ENCODE assay signal across 21 mouse cellular contexts in genomic region chr5:118529241-118529640, GRCm38 (mm10). TPM values are rescaled to one million over a fixed set of nuclear protein-coding genes. Genes with fewer than 3 reads are reported as not detected.
DNase-seq lines count a peak whose midpoint lies in the region; ATAC-seq and TF ChIP-seq lines count a peak whose summit lies in the region.
"Had no signal": no experiment of that assay in that cellular context is flagged by ENCODE, and none has a peak within 500 bp of the region (broad histone marks: within the 10 kb centered on the region; RNA-seq: fewer than 3 reads in every experiment).

No protein-coding gene starts in this region.

- H3K4me1 ChIP-seq in lung, embryonic 14.5 days (ENCODE audit: insufficient read depth): no peaks in the 10 kb centered on the region
- H3K4me1 ChIP-seq in embryonic facial prominence, embryonic 14.5 days (ENCODE audit: control insufficient read depth, insufficient read depth, low read length): peaks cover 42% of the 10 kb centered on the region

- H3K9me3 ChIP-seq in lung, embryonic 14.5 days (ENCODE audit: low read depth, low read length): no peaks in the 10 kb centered on the region
- H3K9me3 ChIP-seq in embryonic facial prominence, embryonic 14.5 days (ENCODE audit: control insufficient read depth, low read length): no peaks in the 10 kb centered on the region
- H3K9me3 ChIP-seq: embryonic facial prominence, embryonic 13.5 days; heart, embryonic 12.5 days; lung, embryonic 15.5 days had no signal

- no peak for ATAC-seq in lung, embryonic 14.5 days (ENCODE audit: insufficient read depth)
- ATAC-seq in embryonic facial prominence, embryonic 14.5 days (ENCODE audit: low read depth): peak; percentile 16; the same call in 1 of the 2 replicates
- ATAC-seq: inflammation-experienced regulatory T-cells, adult 6 months had no signal

- TF ChIP-seq CTCF in lung, embryonic 14.5 days (IDR thresholded peaks at IDR 0.05; ENCODE audit: low read depth): no peak

- no peaks in the 10 kb centered on the region for H3K36me3 ChIP-seq in lung, embryonic 14.5 days (ENCODE audit: insufficient read depth)
- H3K36me3 ChIP-seq in embryonic facial prominence, embryonic 14.5 days (ENCODE audit: control insufficient read depth, insufficient read depth, low read length): no peaks in the 10 kb centered on the region
- H3K36me3 ChIP-seq: embryonic facial prominence, embryonic 13.5 days; heart, embryonic 12.5 days; lung, embryonic 15.5 days had no signal

- H3K4me3 ChIP-seq in lung, embryonic 14.5 days (ENCODE audit: low read depth, low read length): no peak overlapping the region
- H3K4me3 ChIP-seq in embryonic facial prominence, embryonic 14.5 days (ENCODE audit: low read depth, low read length): no peak overlapping the region
- H3K4me3 ChIP-seq: embryonic facial prominence, embryonic 13.5 days; heart, embryonic 12.5 days; lung, embryonic 15.5 days had no signal

- 39% methylated on average over 7 of the region's 7 CpGs for WGBS in lung, embryonic 14.5 days
- 13% methylated on average over 7 of the region's 7 CpGs for WGBS in embryonic facial prominence, embryonic 14.5 days

- peak; percentile 14 for DNase-seq in lung, embryonic 14.5 days
- DNase-seq in lung, adult 18-20 months: no peak
- DNase-seq in MN1 (ENCODE audit: low spot score): peak; percentile 75
- DNase-seq in NIH3T3 (ENCODE audit: low read depth): peak; percentile 48
- DNase-seq in embryonic facial prominence, embryonic 14.5 days (ENCODE audit: low spot score): no peak
- no peak for DNase-seq in spleen, adult 18-20 months
- DNase-seq in adrenal gland, adult 18-20 months (ENCODE audit: low spot score in 2 of 2): no peak
- DNase-seq: adrenal gland, postnatal 25 days; cerebellum, adult 11 months; cerebellum, postnatal 14 days; heart, postnatal 14 days; kidney, adult 2 months; kidney, postnatal 10 days; lung, postnatal 4 days; midbrain, embryonic 14.5 days; thymus, postnatal 25 days had no signal

- no peak overlapping the region for H3K27ac ChIP-seq in lung, embryonic 14.5 days (ENCODE audit: low read depth)
- no peak overlapping the region for H3K27ac ChIP-seq in embryonic facial prominence, embryonic 14.5 days (replicated peaks; ENCODE audit: low read depth, low read length)
- H3K27ac ChIP-seq: embryonic facial prominence, embryonic 13.5 days; lung, embryonic 15.5 days had no signal

- H3K4me2 ChIP-seq in lung, embryonic 14.5 days: no peak overlapping the region
- no peak overlapping the region for H3K4me2 ChIP-seq in embryonic facial prominence, embryonic 14.5 days (ENCODE audit: low read depth, low read length)
- H3K4me2 ChIP-seq: embryonic facial prominence, embryonic 13.5 days; heart, embryonic 12.5 days; liver, embryonic 11.5 days; lung, embryonic 15.5 days had no signal

- H3K9ac ChIP-seq in lung, embryonic 14.5 days: no peak overlapping the region
- 0 out of 2 replicates have a peak overlapping the region, but pooled peaks have one; percentile 30 for H3K9ac ChIP-seq in embryonic facial prominence, embryonic 14.5 days (ENCODE audit: low read depth, low read length)
- H3K9ac ChIP-seq: embryonic facial prominence, embryonic 13.5 days; heart, embryonic 12.5 days; lung, embryonic 15.5 days had no signal

- peaks cover 3% of the 10 kb centered on the region; the same call in 1 of the 2 replicates for H3K27me3 ChIP-seq in lung, embryonic 14.5 days (ENCODE audit: insufficient read depth, low read length)
- H3K27me3 ChIP-seq in embryonic facial prominence, embryonic 14.5 days (replicated peaks; ENCODE audit: control insufficient read depth, insufficient read depth, low read length): no peaks in the 10 kb centered on the region; the same call in 1 of the 2 replicates
- H3K27me3 ChIP-seq: embryonic facial prominence, embryonic 13.5 days; lung, embryonic 15.5 days had no signal

RNA-seq across cellular contexts. Expression of gene Med13l, which starts 31.2 kb away (rescaled TPM):
- 11.9 and 14.1 TPM in 2 replicates for polyA plus RNA-seq in lung, embryonic 14.5 days (2014; fragmentation: Nextera tagmentation; extraction: Ambion mirVana)
- polyA plus RNA-seq in embryonic facial prominence, embryonic 14.5 days (2014; fragmentation: Nextera tagmentation; extraction: Ambion mirVana): 15.7 and 16.5 TPM in 2 replicates
- total RNA-seq in adrenal gland, adult 18-20 months (2021): 10 to 100 TPM; 33.9 to 38.2 TPM

Comparison
In these comparisons a context has a peak if more than half of its experiments do, and no peak if none do; other contexts are left out.
1. DNase-seq: peak in lung, embryonic 14.5 days (single experiment), MN1 (single experiment) and NIH3T3 (single experiment); none in lung, adult 18-20 months (0 of 2), embryonic facial prominence, embryonic 14.5 days (single experiment), spleen, adult 18-20 months (0 of 2) and adrenal gland, adult 18-20 months (0 of 2).